Mouse (Mus musculus) heart, adult 18-20 months (tissue): ENCODE measurements around the gene Izumo2. TPM values are rescaled to one million over a fixed set of nuclear protein-coding genes. Genes with fewer than 3 reads are reported as not detected.

Experiments used
- DNase-seq, 2 experiments: peaks; one replicate each; pipeline ENCODE4 v3.0.0; 2021 to 2022; ENCODE audit warnings: mixed read lengths in 1 of 2
- long read RNA-seq, 2 experiments: library from polyadenylated mRNA; stranded (forward); transcript quantifications; one replicate each; pipeline ENCODE4 v2.0.0; 2021
- total RNA-seq, 2 experiments: library from RNA; stranded (reverse); gene quantifications; 2 replicates each; pipeline ENCODE4 v1.2.3; 2021

The Izumo2 gene
- total RNA-seq = not detected
- long read RNA-seq, experiment 1 = 0 reads
- long read RNA-seq, experiment 2 = 0 reads

- DNase-seq = no peak
Measured at GRCm38 (mm10) chr7:44708574-44708973, at the start of gene Izumo2. Gene Izumo2 (plus strand): TSS chr7:44708742.

DNA sequence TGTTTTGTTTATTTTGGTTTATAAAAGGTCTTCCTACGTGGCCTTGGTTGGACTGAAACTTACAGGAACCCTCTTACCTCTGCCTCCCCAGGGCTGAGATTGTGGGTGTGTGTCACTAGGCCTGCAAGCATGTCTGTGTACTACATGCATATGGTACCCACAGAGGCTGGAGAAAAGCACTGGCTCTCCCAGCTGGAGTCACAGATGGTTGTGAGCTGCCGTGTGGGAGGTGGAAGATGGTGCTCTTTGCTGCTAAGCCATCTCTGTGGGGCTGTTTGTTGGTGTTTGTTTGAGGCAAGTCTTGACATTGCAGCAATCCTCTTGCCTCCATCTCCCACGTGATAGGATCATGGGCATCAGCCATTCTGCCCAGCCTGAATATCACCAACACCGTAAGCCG, 47.3 kb upstream of the Izumo2 start:
- no peak for DNase-seq

GRCm38 (mm10) chr7:44662168-44662567, 46.4 kb upstream of the Izumo2 start:
- DNase-seq = no peak

- no peak for DNase-seq
Measured at GRCm38 (mm10) chr7:44662569-44662968, 46.0 kb upstream of the Izumo2 start.

GRCm38 (mm10) chr7:44663546-44663945, 45.0 kb upstream of the Izumo2 start:
- no peak for DNase-seq

DNA sequence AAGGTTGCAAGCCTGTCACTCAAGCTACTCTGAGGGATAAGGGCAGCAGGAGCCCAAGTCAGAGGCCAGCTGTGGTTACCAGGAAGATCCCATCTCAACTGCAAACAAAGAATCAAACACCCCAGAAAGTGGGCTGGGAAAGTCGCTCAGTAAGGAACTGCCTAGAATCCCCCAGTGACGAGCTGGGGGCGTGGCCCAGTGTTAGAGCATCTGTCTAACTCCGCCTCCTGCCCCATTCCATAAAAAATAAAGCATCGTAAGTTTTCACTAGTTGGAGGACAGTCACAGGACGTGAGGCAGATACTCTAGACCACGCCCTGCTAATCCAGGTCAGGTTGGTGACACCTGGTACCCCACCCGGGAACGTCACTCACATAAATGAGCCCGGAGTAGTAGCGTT, 43.8 kb upstream of the Izumo2 start:
- DNase-seq = no peak

GRCm38 (mm10) chr7:44666462-44666861, 42.1 kb upstream of the Izumo2 start:
- DNase-seq = no peak

- DNase-seq = no peak
Measured at GRCm38 (mm10) chr7:44667996-44668738, 40.4 kb upstream of the Izumo2 start.

- no peak for DNase-seq
Measured at GRCm38 (mm10) chr7:44669103-44669502, 39.4 kb upstream of the Izumo2 start.

GRCm38 (mm10) chr7:44670803-44671202, 37.7 kb upstream of the Izumo2 start, which contains the start of gene Myh14:
Gene Myh14 (minus strand): TSS chr7:44670843.
- DNase-seq = peak; percentile 86 to 92

DNA sequence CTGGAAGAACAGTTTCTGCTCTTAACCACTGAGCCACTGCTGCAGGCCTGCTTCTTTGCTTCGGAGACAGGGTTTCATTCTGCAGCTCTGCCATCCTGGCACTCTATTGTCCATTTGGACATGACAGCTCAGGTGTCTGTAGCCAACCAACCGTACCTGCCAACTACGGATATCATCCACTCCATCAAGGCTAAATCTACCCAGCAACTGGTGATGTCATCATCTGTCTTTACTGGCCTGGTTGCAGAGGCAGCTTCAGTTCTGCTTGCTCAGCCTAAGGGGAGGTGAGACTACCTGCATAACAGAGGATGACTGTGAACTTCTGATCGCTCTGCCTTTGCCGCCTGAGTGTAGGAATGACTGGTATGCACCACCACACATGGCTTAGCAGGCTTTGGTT, 36.3 kb upstream of the Izumo2 start:
- DNase-seq = no peak

GRCm38 (mm10) chr7:44674511-44674910, 34.0 kb upstream of the Izumo2 start:
- DNase-seq = no peak

DNA sequence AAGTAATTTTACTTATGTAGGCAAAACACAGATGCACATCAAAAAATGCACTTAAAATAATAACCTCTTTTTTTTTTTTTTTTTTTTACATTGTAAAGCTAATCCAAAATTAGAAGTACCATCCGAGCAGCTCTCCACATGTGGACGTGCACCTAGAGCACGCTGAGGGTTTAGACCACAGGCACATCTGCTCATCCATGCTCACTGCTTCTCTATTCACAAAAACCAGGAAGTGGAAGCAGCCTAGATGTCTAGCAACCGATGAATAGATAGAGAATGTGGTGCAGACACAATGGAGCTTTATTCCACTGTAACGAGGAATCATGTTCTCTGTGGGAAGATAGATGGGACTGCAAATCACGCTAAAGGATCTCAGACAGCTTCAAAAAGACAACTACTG, 33.4 kb upstream of the Izumo2 start:
- no peak for DNase-seq

GRCm38 (mm10) chr7:44676126-44676525, 32.4 kb upstream of the Izumo2 start:
- no peak for DNase-seq

- DNase-seq = peak; percentile 64 to 85
Measured at GRCm38 (mm10) chr7:44676611-44677010, 31.9 kb upstream of the Izumo2 start.

GRCm38 (mm10) chr7:44683656-44684055, 24.9 kb upstream of the Izumo2 start:
- DNase-seq = peak; percentile 60 to 64

DNA sequence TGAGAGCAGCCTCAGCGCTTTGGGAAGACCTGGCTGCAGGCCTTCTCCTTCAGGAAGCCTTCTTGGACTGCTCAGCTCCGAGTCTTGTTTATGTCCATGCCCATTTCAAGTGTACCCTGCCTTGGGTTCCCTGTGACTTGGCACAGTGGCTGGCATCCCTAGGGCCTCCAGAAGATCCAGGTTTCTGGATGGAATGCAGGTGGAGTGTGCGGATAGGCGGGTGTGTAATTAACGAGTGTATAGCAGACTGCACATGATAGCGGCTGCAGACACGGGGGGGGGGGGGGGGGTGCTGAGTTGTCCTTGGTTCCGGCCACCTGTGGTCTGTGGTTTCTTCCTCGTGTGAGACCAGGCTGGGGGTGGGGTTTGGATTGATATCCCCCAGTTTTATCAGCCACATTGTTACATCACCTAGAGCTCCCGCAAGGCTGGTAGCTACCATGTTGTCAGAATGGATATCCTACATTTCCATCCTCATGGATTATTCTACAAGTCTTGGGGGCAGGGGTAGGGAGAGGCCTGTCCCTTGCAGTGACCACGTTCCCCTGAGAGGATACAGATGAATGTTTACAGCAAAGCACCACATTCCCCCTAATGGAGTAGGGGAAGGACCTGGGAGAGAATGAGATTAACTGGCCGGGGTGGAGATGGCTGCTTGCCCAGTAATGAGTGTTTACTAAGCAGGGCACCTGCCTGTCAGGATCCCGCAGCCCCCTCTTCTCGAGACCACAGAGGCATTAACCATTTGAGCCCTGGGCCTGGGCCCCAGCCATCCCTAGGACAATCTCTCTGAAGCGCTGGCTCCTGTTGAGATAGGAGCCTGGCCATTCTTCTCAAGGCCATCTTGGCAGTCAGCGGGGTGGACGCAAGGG, 22.8 kb upstream of the Izumo2 start:
- DNase-seq = peak; percentile 13 to 55

GRCm38 (mm10) chr7:44688890-44689289, 19.7 kb upstream of the Izumo2 start:
- DNase-seq = no peak

DNA sequence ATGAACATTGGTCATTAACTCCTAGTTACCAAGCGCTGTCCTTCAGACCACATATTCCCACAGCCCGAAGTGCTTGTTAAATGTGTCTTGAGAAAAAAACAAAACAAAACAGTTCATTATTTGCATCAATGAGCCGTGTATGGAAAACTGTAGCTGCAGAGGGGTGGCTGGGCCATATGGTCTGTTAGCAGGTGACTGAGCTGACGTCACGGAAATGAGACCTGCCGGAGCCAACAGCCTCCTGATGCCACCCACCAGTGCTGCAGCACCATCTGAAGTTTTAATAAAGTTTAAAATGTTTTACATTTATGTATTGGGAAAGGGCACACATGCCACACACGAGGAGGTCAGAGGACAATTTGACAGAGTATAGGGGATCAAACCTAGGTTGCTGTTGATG, 19.2 kb upstream of the Izumo2 start:
- no peak for DNase-seq

DNA sequence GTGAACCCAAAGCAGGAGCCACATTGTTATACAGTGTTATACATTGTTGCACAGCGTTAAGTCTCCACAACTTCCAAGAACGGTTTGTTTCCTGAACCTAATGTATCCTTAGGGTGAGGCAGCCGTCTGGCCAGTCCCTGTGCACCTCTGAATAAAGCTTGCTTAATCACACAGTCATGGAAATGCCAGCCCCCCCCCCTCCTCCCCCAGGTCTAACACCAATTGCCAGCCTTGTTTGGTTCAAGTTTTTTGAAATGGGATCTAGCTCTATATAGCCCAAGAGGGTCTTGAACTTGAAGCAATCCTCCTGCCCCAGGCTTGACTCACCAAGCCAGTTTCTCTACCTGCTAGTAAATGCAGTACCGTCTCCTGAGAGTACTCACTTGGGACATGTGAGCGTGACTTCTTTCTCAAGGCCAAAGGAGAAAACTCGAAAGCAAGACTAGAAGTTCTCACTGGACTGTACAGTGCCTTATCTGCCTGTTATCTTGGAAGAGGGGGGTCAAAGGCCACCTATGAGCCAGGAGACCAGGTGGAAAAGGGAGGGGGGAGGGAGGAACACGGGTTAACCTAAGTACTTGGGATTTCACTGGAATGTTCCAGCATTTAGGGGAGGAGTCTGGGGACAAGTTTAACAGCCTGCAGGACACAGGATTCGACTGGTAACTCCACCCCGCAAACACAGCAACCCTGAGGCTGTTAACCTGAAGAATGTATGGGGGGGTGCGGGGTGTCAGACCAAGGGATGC, 14.9 kb upstream of the Izumo2 start:
- DNase-seq = no peak

DNA sequence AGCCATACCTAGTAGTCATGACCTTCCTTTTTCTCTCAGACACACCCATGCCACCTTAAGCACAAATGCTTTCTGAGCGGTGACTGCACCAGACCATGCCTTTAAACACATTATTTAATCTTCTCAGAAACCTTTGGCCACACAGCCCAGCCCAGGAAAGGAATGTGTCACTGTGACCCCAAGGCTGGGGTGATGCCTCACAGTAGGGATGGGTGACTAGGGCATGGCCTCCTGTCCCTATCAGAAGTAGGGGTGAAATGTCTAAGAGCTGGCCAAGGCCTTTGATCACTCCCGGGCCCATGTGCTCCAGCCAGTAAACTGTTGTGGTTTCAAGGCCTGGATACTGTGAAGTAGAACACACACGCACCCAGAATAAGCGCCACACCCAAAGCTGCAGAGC, 13.3 kb upstream of the Izumo2 start:
- DNase-seq = no peak

DNA sequence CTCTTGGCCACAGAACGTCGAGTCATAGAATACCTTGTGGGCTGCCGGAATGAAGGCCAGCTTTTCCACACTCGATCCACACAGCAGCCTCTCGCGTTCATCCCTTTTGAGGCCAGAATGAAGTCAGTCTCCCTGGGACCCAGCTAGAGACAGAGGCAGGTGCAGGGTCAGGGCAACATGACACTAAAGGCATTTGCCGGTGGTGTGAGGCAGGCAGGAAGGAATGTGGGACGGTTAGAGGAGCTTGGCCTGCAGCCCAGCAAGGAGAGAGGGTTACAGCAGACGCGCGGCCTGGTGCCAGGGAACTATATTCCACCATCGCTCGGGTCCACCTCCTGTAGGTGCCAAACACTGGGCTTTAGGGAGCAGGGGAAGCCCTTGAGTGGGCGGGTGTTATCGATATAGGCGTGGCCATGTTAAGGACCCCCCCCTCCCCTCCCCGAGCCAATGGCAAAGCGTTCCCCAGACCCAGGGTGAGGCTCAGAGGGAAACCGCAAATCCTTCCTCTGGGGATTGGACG, 11.3 kb upstream of the Izumo2 start:
- DNase-seq = peak; percentile 80 to 81
